Mouse (Mus musculus) forebrain, embryonic 14.5 days (tissue): Measurements from ENCODE around the gene Dbn1. TPM values are rescaled to one million over a fixed set of nuclear protein-coding genes. Genes with fewer than 3 reads are reported as not detected.
A peak's percentile ranks its signal among the peaks of the same experiment; 100 is the strongest.

Experiments
- ATAC-seq: fragments of 200-750 bp; cut with Nextera tagmentation; 2 replicates; pipeline ENCODE4 v1.8.0; 2017; ENCODE audit warnings: mild to moderate bottlenecking, moderate library complexity
- DNase-seq: peaks from one replicate; pipeline ENCODE4 v3.0.0-alpha.2; 2015; ENCODE audit warnings: low spot score
- H3K27ac ChIP-seq: fragments of 300-500 bp; sonication (generic); 2 replicates; pipeline ENCODE4 v1.5.1; 2014; ENCODE audit warnings: low read depth, mild to moderate bottlenecking, control low read depth, low read length, moderate library complexity
- H3K27me3 ChIP-seq: fragments of 300-500 bp; sonication (generic); replicated peaks from 2 replicates; pipeline ENCODE4 v1.6.1; 2014; ENCODE audit warnings: low read length, control low read depth, mixed read lengths; ENCODE audit not compliant: control insufficient read depth, insufficient read depth
- H3K36me3 ChIP-seq: fragments of 300-500 bp; sonication (generic); 2 replicates; pipeline ENCODE4 v1.6.1; 2014; ENCODE audit warnings: low read length, control low read depth; ENCODE audit not compliant: control insufficient read depth, insufficient read depth
- H3K4me1 ChIP-seq: fragments of 300-500 bp; sonication (generic); 2 replicates; pipeline ENCODE4 v1.6.1; 2014; ENCODE audit warnings: antibody characterized with exemption, low read length, control low read depth; ENCODE audit not compliant: control insufficient read depth, insufficient read depth
- H3K4me2 ChIP-seq: fragments of 300-500 bp; sonication (generic); 2 replicates; pipeline ENCODE4 v1.6.1; 2014; ENCODE audit warnings: mild to moderate bottlenecking, control low read depth, low read length
- H3K4me3 ChIP-seq: fragments of 300-500 bp; sonication (generic); 2 replicates; pipeline ENCODE4 v1.5.1; 2014; ENCODE audit warnings: low read depth, low read length, control low read depth
- H3K9ac ChIP-seq: fragments of 300-500 bp; sonication (generic); 2 replicates; pipeline ENCODE4 v1.6.1; 2014; ENCODE audit warnings: mild to moderate bottlenecking, low read length, control low read depth, moderate library complexity
- H3K9me3 ChIP-seq: fragments of 300-500 bp; sonication (generic); replicated peaks from 2 replicates; pipeline ENCODE4 v1.6.1; 2016; ENCODE audit warnings: low read length, control low read depth, mixed read lengths; ENCODE audit not compliant: control insufficient read depth
- WGBS: fragments of 180-500 bp; shearing (Covaris S2); extraction: QIAGEN DNeasy Blood & Tissue Kit; methylation state at CpG from one replicate; pipeline ENCODE4 v1.1.7; 2014; 5-methylcytosine and 5-hydroxymethylcytosine counted together
- polyA plus RNA-seq: library from polyadenylated mRNA; unstranded; fragments of >200 nt; fragmentation: Nextera tagmentation; extraction: Ambion mirVana; gene quantifications from 2 replicates; pipeline ENCODE4 v1.2.1, GENCODE M21; 2014

The Dbn1 gene
- 396 and 523 TPM in 2 replicates for polyA plus RNA-seq

DNA sequence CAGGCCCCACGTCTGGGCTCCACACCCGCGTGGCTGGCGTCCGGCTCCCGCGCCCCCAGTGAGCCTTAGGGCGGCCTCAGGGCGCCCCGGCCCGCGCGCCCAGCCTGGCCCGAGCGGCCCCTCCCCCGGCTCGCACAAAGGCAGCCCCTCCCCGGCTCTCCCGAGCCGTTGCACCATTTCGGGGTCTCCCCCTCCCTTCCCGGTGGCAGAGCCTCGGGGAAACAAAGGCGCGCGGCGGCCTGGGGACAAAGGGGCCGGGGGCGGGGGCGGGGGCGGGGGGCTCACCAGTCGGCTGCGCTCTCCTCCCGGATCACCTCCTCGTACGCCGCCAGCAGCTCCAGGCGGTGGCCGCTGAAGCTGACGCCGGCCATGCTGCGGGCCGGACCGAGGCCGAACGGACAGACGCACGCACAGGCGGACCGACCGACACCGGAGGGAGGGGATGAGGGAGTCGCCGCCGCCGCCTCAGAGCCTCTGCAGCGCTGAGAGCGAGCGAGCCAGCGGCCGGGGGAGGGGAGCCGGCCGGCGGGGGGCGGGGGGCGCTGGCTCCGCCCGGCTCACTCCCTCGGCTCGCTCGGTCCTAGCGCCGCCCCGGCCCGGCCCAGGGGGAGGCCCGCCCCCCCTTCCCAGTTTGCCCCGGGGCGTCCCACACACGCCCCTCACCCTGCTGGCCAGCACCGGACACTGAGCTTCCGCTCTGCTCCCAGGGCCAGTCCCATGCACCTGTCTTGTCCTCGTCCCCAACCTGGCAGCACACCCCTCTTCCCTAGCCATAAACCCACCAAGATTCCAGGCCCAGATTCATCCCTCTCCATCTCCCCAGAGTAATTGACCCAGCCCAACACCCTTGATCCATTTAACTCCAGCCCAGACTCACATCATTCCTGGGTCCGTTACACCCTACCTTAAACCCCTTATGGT, at the start of gene Dbn1:
Gene Dbn1, minus strand, starts transcription at position 534 of the 921 bp plus-strand sequence.
- Histone ChIP-seq H3K9ac (peak within 1 kb of the TSS; percentile 100), H3K9me3 (no peaks in the 10 kb centered on the region), H3K4me2 (peak within 1 kb of the TSS; percentile 99), H3K4me3 (peak within 1 kb of the TSS; percentile 99), H3K4me1 (peaks cover 38% of the 10 kb centered on the region), H3K27me3 (no peaks in the 10 kb centered on the region), H3K36me3 (peaks cover 13% of the 10 kb centered on the region), H3K27ac (peak within 1 kb of the TSS; percentile 100)
- peak; percentile 83 for ATAC-seq
- WGBS, result under 1% methylated on average over 48 of the region's 83 CpGs
- DNase-seq, result peak; percentile 83

DNA sequence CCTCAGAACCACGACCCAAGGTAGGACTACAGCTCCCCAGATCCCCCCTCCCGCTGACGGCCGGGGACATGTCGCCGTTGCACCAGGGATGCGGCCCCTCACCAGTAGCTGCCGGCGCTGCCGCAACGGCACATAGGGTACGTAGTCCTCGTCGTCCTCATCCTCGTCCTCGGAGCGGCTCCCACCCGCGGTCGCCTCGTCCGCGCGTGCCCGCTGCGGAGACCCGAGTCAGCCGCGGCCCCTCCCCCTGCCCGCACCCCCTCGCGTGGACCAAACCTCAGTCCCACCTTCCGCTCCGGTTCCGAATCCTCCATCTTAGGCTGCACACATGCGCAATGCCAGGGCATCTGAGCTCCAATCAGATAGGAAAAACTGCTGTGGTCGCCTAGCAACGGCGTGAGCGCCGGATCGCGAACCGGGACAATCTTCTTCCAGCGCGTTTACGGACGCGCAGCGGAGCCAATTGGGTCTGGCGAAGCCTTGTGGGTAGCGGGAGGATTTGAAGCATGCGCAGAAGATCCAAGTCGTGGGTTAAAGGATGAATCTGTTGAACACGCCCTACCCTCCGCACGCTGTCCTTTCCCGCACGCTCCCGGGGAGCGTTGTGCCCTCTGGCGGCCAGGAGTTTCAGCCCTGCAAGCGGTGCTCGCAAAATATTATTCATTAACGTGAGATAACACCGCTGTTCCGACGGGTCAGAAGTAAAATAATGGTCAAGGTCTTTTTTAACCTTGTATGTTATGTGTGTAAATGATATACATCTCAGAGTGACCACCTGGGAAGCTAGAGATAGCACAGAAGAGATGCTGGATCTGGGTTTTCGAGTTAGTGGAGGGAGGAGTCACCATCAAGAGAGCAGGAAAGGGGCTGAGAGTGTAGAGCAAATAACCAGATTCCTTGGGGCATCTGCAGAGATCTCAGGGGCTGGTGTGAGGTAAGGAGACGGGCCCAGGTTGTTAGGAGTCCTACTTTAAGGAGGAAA, 48.6 kb upstream of the Dbn1 start, which contains the start of gene Ddx41:
Gene Ddx41, minus strand, starts transcription at position 465 of the 982 bp plus-strand sequence.
- Histone ChIP-seq H3K4me1 (peaks cover 7% of the 10 kb centered on the region; the same call in 1 of the 2 replicates), H3K4me3 (peak within 1 kb of the TSS; percentile 77), H3K27me3 (no peaks in the 10 kb centered on the region), H3K9ac (peak within 1 kb of the TSS; percentile 77), H3K27ac (peak within 1 kb of the TSS; percentile 58), H3K4me2 (peak within 1 kb of the TSS; percentile 87), H3K36me3 (peaks cover 78% of the 10 kb centered on the region), H3K9me3 (no peaks in the 10 kb centered on the region)
- peak; percentile 100 for DNase-seq
- peak; percentile 99 for ATAC-seq
- 1% methylated on average over 69 of the region's 70 CpGs for WGBS

DNA sequence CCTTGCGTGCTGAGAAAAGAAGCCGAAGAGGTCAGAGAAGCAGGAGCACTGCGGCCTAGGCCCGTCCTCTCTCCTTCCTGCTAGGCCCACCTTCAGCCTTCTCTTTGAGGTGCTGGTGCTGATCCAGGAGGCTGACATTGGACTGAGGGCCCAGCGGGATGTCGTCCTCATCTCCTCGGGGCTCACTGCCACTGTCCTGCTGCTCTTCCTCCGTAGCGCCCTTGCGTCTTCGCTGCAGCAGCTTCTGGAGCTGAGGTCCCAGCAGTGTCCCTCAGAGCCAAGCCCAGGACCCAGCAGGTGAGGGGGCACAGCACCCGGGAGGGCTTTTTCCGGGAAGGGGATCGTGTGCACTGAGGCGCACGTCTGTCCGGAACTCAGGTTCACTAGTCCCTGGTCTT, 47.9 kb upstream of the Dbn1 start:
- 0 out of 2 replicates have a peak overlapping the region, but pooled peaks have one; percentile 41 for H3K27ac ChIP-seq
- H3K9me3 ChIP-seq, result no peaks in the 10 kb centered on the region
- peaks cover 7% of the 10 kb centered on the region; the same call in 1 of the 2 replicates for H3K4me1 ChIP-seq
- H3K27me3 ChIP-seq, result no peaks in the 10 kb centered on the region
- 20% methylated on average over 17 of the region's 17 CpGs for WGBS
- no peak for DNase-seq
- H3K9ac ChIP-seq, result peak overlapping the region; percentile 77
- peaks cover 78% of the 10 kb centered on the region for H3K36me3 ChIP-seq
- peak overlapping the region; percentile 77 for H3K4me3 ChIP-seq
- no peak for ATAC-seq
- peak overlapping the region; percentile 87 for H3K4me2 ChIP-seq

DNA sequence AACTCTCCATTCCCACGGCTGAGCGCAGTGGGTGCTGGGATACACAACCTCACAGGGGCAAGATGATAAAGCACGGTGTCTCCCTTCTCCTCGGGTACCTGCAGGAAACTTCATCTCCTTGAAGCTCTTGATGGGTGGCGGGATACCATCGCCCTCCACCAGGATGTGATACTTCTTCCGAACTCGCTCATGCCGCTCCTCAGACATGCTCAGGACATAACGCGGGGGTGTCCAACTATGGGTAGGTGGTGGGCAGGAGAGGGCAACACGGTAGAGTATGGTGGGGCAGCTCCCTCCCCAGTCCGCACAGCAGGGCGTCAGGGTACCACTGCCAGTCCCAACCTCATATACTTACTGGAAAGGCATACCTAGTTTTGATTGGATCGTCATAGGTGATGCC, 47.3 kb upstream of the Dbn1 start:
- Histone ChIP-seq H3K36me3 (peaks cover 78% of the 10 kb centered on the region), H3K9me3 (no peaks in the 10 kb centered on the region), H3K27ac (no peak overlapping the region), H3K27me3 (no peaks in the 10 kb centered on the region), H3K4me3 (peak overlapping the region; percentile 77), H3K4me1 (peaks cover 7% of the 10 kb centered on the region; the same call in 1 of the 2 replicates), H3K4me2 (peak overlapping the region; percentile 87), H3K9ac (no peak overlapping the region)
- no peak for DNase-seq
- no peak for ATAC-seq
- 95% methylated on average over 15 of the region's 15 CpGs for WGBS

DNA sequence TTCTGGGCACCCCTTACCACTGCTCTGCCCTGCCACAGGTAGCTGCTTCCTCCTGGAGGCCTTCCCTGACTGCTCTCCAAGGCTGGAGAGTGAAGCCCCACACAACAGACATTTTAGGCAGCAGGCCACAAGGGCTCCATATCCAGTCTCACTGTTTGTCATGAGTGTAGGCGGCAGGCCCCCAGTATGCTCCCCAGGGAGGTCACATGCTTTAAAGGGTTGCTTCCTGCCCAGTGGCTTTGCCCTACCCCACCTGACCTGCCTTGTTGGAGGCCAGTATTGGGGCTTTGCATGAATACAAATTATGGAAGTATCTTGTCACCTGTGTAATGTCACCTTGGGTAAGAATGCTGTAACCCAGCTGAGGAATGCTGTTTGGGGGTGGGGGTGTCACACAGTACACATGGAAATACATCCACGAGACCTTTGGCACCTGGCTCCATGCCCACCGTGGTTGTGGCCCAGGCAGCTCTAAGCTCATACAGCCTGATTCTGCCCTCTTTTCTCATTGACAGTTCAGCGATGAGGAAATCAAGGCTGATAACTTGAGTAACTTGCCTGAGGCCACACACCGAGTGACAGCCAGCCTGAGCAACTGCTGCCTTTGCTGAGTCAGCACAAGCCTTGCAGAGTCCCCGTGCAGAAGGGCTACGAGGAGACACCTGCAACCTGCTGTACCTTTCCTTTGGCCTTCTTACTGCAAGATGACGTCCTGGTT, 41.4 kb upstream of the Dbn1 start, which contains the start of gene Dok3:
Gene Dok3, minus strand, starts transcription at position 99 of the 718 bp plus-strand sequence.
- Histone ChIP-seq H3K27ac (no peak within 1 kb of the TSS), H3K4me3 (no peak within 1 kb of the TSS), H3K27me3 (no peaks in the 10 kb centered on the region), H3K9ac (no peak within 1 kb of the TSS), H3K4me1 (no peaks in the 10 kb centered on the region), H3K9me3 (no peaks in the 10 kb centered on the region), H3K36me3 (peaks cover 50% of the 10 kb centered on the region), H3K4me2 (no peak within 1 kb of the TSS)
- DNase-seq (no peak), ATAC-seq (no peak)
- WGBS, result 85% methylated on average over 8 of the region's 8 CpGs

DNA sequence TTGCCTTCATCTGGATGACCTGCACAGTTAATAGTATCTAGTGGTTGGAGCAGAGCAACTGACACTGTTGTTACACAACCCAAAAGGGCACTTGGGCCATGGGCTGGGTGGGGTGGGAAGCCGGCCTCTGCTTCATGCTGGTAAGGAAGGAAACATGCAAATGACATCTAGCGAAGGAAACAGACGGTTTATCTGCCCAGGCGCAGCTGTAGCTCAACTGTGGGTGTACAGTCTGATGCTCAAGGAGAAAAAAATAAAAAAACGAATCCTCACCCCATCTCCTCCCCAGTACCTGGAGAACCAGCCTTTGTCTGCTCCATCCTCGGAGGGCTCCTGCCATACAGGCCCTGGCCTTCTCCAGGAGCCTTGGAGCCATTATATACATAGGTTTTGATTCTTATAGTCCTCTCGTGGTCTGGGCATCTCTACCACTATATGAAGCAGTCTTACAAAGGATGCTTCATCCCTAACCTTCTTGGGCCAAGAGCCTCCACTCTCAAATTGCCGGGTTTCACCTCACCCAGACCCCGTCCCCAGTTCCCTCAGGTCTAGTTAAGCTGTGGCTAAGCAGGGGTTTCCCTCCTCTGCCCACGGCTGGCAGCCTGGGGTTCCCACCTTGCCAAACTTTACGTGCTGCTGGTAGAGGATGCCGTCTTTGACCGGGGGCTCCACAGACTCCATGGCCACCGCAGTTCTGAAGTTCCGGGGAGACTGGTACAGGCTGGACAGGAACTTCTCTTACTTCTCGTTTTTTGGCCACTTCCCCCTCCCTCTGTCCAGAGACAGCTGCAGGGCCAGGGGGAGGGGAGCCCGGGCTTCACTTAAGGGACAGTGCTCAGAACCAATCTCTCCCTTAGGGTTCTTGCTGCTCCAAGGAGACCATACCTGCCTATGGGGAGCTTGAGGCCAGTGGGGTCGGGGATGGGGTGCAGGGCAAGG, 40.2 kb upstream of the Dbn1 start:
- no peak overlapping the region for H3K9ac ChIP-seq
- H3K27me3 ChIP-seq, result no peaks in the 10 kb centered on the region
- H3K36me3 ChIP-seq, result peaks cover 38% of the 10 kb centered on the region
- ATAC-seq, result no peak
- H3K4me1 ChIP-seq, result no peaks in the 10 kb centered on the region
- no peaks in the 10 kb centered on the region for H3K9me3 ChIP-seq
- no peak overlapping the region for H3K4me2 ChIP-seq
- 87% methylated on average over 18 of the region's 18 CpGs for WGBS
- no peak overlapping the region for H3K4me3 ChIP-seq
- no peak for DNase-seq
- H3K27ac ChIP-seq, result no peak overlapping the region

DNA sequence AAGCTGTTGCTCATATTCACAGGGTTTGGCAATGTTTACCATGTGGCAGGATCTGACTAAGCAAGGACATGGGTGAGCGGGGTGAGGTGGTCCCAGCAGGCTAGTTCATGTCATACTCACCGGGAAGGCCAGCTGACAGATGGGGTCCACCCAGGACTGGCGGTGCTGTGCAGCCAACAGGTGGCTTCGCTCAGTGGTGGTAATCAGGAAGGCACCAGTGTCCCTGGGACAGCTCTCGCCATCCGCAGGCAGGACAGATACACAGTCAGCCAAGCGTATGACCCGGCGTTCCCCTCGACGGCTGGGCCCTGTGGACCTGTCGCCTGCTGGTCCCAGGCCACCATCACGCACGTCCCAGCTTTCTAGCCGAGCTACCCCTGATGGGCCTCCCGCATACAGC, 39.3 kb upstream of the Dbn1 start:
- H3K27me3 ChIP-seq, result no peaks in the 10 kb centered on the region
- no peak overlapping the region for H3K27ac ChIP-seq
- peaks cover 35% of the 10 kb centered on the region for H3K36me3 ChIP-seq
- no peak overlapping the region for H3K4me3 ChIP-seq
- 88% methylated on average over 16 of the region's 16 CpGs for WGBS
- DNase-seq (no peak), ATAC-seq (no peak)
- H3K4me1 ChIP-seq, result no peaks in the 10 kb centered on the region
- H3K4me2 ChIP-seq, result no peak overlapping the region
- no peak overlapping the region for H3K9ac ChIP-seq
- H3K9me3 ChIP-seq, result no peaks in the 10 kb centered on the region
